Mouse (Mus musculus) ES-CJ7 (cell line): Measurements from ENCODE around the gene Mdc1.
A peak's percentile ranks its signal among the peaks of the same experiment; 100 is the strongest.

Source experiments
- DNase-seq: peaks from one replicate; pipeline ENCODE4 v3.0.0; 2011; ENCODE audit warnings: low read depth, low spot score

The Mdc1 gene

GRCm38 (mm10) chr17:35882924-35883323, 41.6 kb downstream of the Mdc1 start:
- DNase-seq: no peak

DNA sequence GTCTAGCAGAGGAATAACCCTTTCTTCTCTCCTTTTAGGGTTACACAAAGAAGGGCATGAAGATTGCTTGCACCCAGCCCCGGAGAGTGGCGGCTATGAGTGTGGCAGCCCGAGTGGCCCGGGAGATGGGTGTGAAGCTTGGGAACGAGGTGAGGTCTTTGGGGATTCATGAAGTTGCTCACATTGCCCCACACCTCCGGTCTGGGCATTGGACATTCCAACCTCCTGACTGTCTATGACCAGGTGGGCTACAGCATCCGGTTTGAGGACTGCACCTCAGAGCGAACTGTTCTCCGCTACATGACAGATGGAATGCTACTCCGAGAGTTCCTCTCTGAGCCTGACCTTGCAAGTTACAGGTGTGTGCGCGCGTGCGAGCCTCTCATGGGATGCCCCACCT, 42.5 kb downstream of the Mdc1 start:
- DNase-seq: no peak

GRCm38 (mm10) chr17:35887725-35888124, 46.4 kb downstream of the Mdc1 start:
- peak; percentile 84 for DNase-seq

DNA sequence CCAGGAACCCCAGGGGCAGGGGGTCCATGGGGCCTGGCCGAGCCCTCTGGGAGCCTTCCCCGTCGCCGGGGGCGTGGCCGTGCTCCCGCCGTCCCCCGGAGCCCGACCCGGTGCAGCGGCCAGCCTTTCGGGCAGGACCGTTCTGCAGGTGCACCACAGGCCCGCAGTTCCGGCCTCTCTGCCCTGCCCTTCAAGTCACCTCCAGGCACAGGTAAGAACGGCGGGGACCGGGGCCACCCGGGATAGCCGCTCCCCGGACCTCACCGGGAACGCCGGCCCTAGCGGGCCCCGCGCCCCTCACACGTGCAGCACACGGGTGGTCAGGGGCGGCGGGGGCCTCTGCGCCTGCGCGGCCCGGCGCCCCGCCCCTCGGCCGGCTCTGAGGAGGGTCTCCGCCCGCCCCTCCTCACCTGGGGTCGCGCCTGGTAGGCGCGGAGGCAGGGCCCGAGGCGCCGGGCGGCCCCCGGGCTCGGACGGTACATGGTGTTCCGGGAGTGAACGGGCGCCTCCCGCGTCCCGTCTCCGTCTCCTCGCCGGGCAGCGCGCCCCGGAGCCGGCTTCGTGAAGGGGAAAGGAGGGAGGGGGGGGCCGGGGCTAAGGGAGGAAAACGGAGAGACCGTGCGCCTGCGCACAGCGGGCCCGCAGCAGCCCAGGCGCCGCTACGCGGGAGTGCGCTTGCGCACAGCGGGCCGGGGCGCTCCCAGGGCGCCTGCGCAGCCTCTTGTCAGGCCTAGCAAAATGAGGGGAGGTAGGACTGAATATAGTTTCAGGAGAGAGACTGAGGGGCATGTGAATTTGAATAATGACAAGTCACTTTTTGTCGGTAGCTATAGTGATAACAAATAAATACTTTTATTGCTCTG, 55.7 kb downstream of the Mdc1 start, which contains the start of gene 2310061I04Rik:
2310061I04Rik (minus strand) TSS at position 651 of the 863 bp plus-strand sequence.
- DNase-seq: peak; percentile 92

DNA sequence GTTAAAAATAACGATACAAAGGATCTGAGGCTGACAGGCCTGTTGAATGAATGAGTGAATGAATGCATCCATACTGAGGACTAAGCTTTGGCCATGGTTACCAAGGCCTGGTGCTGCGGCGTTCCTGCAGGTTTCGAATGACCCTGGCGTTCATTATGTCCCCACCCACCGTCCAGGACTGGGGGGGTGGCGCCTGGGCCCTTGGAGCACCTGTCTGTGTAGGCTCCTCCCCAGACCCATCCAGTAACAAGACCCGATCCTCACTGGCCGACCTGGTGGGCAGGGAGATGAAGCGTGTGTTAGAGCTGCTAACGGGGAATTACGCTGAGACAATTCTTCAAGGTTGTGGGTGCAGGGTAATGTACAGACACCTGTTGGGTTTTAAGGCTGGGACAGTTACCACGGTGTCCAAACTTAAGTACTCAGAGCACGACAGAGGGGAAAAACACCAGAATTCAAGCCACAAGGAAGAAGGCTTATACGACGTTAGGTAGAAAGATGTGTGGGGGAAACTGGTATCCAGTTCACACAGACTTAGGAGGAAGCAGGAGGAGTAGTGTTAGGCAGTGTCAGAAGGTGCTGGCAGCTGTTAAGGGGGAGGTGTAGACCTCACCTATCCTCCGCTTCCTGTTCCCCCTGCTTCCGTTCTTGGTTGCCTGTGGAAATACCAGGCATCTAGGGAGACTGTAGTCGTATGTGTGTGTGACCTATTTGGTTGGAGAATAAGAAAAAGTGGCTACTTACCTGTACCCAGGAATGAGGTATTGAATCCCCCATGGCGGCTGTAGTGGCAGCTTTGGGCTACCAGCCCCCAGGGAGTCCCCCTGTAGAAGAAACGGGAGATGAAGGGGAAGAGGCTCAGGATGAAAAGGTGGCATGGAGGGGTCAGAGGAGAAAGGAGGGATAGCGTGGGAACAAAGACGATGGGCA, 56.6 kb downstream of the Mdc1 start:
- DNase-seq: peak; percentile 69

DNA sequence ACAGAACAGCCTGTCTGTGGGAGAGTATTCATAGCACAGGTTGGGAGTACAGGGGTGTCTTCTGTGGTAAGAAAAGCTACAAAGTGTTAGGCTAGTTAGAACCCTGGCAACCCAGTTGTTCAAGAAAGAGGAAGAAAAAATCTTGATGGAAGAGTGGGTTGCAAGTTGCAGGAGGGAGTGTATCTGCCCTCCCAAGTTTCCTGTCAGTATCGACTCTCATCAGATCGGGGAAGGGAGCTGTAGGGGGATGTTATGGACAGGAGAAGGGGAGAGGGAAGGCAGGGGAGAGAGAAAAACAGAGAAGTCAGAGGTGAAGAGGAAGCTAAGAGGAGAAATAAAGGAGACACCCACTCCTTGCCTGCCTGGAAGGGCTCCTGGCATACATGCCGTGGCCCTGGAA, 59.3 kb downstream of the Mdc1 start:
- no peak for DNase-seq

DNA sequence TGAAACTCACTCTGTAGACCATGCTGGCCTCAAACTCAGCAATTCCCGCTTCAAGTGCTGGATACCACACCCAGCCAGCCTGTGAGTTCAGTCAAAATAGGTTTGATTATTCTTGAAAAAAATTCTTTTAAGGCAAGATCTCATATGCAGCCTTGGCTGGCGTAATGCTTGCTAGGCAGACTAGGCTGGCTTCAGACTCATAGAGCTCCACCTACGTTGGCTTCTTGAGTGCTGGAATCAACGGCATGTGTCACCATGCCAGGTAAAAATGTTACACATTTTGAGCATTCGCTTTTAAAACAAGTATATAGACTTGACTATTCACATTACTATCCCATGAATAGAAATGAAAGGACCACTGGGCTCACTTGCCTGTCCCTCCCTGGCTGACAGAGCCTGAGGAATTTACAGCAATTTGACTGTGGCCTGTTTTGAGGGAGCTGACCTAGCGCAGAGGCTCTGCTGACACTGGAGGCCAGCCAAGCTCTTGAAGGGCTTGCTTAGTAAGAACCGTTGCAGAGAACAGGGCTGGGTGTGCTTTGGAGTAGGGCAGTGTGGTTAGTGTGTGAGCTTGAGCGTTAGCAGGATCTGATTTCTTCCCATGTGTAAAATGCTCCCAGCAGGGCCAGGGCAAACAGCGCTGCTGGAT, 62.2 kb downstream of the Mdc1 start:
- DNase-seq: no peak

GRCm38 (mm10) chr17:35903992-35904355, 62.7 kb downstream of the Mdc1 start:
- DNase-seq: no peak

- no peak for DNase-seq
Measured at GRCm38 (mm10) chr17:35905587-35905986, 64.3 kb downstream of the Mdc1 start.

DNA sequence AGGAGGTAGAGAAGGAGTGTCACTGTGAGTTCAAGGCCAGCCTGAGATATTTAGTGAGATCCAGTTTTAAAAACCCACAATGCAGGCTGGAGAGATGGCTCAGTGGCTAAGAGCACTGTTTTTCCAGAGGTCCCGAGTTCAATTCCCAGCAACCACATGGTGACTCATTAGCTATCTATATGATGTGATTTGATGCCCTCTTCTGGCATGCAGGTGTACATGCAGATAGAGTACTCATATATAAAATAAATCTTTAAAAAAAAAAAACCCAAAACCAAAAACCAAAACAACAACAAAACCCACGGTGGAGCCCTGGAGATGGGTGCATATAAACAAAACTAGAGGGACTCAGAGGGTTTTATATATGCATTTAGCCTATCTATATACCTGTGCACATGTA, 66.3 kb downstream of the Mdc1 start:
- no peak for DNase-seq
